Mouse (Mus musculus): ENCODE data around the gene Hmga2.

Gene Hmga2

GRCm38 (mm10) chr10:120475601-120476515, at the start of gene Hmga2:
Hmga2 (minus strand) TSS chr10:120476469.
- in situ Hi-C loops (cut with MboI) = no loop called here

GRCm38 (mm10) chr10:120522959-120523358, 46.7 kb upstream of the Hmga2 start:
- in situ Hi-C loops (cut with MboI) = no loop called here

GRCm38 (mm10) chr10:120521912-120522575, 45.8 kb upstream of the Hmga2 start:
- in situ Hi-C loops (cut with MboI) = no loop called here

GRCm38 (mm10) chr10:120516311-120516710, 40.0 kb upstream of the Hmga2 start:
- in situ Hi-C loops (cut with MboI) = no loop called here

GRCm38 (mm10) chr10:120513721-120514120, 37.5 kb upstream of the Hmga2 start:
- in situ Hi-C loops (cut with MboI) = no loop called here

- in situ Hi-C loops (cut with MboI) = no loop called here
Observed at GRCm38 (mm10) chr10:120512946-120513345, 36.7 kb upstream of the Hmga2 start.

- in situ Hi-C loops (cut with MboI) = no loop called here
Observed at GRCm38 (mm10) chr10:120512121-120512520, 35.9 kb upstream of the Hmga2 start.

- in situ Hi-C loops (cut with MboI) = no loop called here
Observed at GRCm38 (mm10) chr10:120503959-120504358, 27.7 kb upstream of the Hmga2 start.

GRCm38 (mm10) chr10:120500794-120501193, 24.5 kb upstream of the Hmga2 start:
- in situ Hi-C loops (cut with MboI) = no loop called here

- in situ Hi-C loops (cut with MboI) = no loop called here
Observed at GRCm38 (mm10) chr10:120498086-120498485, 21.8 kb upstream of the Hmga2 start.

GRCm38 (mm10) chr10:120494653-120495052, 18.4 kb upstream of the Hmga2 start:
- in situ Hi-C loops (cut with MboI) = no loop called here

GRCm38 (mm10) chr10:120491477-120491876, 15.2 kb upstream of the Hmga2 start:
- in situ Hi-C loops (cut with MboI) = no loop called here

- in situ Hi-C loops (cut with MboI) = no loop called here
Observed at GRCm38 (mm10) chr10:120489611-120490010, 13.3 kb upstream of the Hmga2 start.

- in situ Hi-C loops (cut with MboI) = no loop called here
Observed at GRCm38 (mm10) chr10:120488526-120488925, 12.3 kb upstream of the Hmga2 start.

- in situ Hi-C loops (cut with MboI) = no loop called here
Observed at GRCm38 (mm10) chr10:120487881-120488280, 11.6 kb upstream of the Hmga2 start.

GRCm38 (mm10) chr10:120485461-120485860, 9.2 kb upstream of the Hmga2 start:
- in situ Hi-C loops (cut with MboI) = no loop called here

GRCm38 (mm10) chr10:120484144-120484543, 7.9 kb upstream of the Hmga2 start:
- in situ Hi-C loops (cut with MboI) = no loop called here

GRCm38 (mm10) chr10:120478164-120478563, 1.9 kb upstream of the Hmga2 start:
- in situ Hi-C loops (cut with MboI) = no loop called here

GRCm38 (mm10) chr10:120477501-120477900, 1.2 kb upstream of the Hmga2 start:
- in situ Hi-C loops (cut with MboI) = no loop called here

- in situ Hi-C loops (cut with MboI) = no loop called here
Observed at GRCm38 (mm10) chr10:120476516-120477336, 457 bp upstream of the Hmga2 start.

- in situ Hi-C loops (cut with MboI) = no loop called here
Observed at GRCm38 (mm10) chr10:120475041-120475541, 1.2 kb downstream of the Hmga2 start.

- in situ Hi-C loops (cut with MboI) = no loop called here
Observed at GRCm38 (mm10) chr10:120474301-120474700, 2.0 kb downstream of the Hmga2 start.
